Mouse (Mus musculus): ENCODE results near the gene Zer1. TPM values are rescaled to one million over a fixed set of nuclear protein-coding genes. Genes with fewer than 3 reads are reported as not detected.

Zer1 gene
- total RNA-seq, 4 experiments from 2014 or later: 141 to 144 (median 142) TPM

DNA sequence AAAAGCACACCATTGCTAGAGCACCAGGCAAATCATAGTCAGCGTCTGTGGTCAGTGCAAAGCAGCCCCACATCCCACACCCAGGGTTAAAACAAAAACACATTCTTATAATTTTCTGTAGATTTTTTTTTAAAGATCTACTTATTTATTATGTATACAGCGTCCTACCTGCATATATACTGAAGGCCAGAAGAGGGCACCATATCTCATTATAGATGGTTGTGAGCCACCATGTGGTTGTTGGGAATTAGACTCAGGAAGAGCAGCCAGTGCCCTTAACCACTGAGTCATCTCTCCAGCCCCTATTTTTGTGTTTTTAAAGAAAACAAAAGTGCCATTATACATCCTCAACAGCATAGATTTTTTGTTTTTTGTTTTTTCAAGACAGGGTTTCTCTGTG, 4.4 kb upstream of the Zer1 start:
- DNase-seq (ENCODE audit: low spot score in 2 of 2): no peak

DNA sequence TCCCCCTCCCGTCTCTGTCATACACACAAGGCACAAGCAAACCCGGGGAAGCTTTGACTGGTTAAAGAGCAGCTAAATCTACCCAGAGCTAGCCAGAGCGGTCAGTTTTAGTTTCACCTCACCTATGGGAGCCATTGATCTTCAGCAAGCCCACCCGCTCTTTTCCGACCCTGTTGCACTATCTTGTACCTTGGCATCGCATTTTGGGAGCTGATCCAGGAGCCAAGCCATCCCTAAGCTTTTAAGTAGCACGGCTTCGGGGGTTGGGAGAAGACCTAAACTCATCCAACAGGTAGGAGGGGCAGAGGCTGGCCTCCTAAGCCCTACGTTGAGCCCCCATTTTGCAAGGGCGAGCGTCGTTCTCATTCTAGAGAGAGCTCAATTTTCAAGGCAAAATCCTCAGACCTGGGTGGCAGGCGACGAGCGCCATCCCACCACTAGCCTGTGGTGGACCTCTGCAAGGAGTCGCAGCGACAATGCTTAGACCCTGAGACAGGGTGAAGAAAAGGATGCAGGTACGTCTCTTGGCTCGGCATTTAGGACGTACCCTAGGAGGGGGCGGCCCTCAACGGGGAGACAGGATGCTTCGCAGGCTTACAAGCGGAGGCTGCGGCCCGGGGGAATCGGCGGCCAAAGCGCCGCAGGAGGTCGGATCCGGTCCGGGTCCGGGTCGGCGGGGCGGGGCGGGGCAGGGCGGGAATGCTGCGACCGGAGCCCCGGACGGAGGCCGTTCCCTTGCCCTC, 485 bp downstream of the Zer1 start:
- no peak for DNase-seq (ENCODE audit: low spot score in 2 of 2)

- no peak for DNase-seq (ENCODE audit: low spot score in 2 of 2)
These were observed 1.6 kb downstream of the Zer1 start for GRCm38 (mm10) chr2:30122766-30123165.

DNA sequence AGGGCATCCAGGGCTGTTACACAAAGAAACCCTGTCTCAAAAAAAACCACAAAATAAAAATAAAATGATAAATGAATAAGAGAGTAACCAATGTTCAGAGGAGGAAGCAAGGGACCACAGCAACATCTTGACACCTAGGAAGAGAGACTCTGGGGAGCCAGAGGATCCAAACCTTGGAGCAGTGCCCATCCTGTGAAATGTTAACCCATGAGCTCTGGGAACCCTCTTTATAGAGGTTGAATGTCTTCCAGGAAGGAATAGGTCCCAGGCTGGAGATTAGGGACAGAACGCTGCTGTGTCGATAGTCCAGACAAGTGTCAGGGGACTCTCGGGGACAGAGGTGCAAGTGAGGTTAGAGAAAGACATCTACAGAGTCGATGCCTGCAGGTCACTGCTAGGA, 4.1 kb downstream of the Zer1 start:
- DNase-seq (ENCODE audit: low spot score in 2 of 2): no peak

DNA sequence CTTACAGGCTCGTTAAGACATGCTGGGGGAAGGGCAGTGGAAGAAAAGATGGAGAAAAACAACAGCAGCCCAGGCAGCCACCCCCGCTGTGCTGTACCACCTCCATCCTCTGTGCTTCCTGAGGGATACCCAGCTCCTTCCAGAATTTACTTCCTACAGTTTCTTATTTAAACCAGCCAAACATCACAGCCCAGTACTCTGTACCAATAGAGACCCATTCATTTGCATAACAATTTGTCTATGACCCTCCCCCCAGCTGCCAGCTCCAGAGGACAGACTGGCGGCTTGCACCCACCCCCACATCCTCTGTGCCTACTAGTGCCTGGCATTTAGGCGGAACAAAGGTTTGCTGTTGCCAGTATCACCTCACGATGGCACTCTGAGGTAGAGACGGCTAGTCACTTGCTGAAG, 4.7 kb downstream of the Zer1 start:
- DNase-seq (ENCODE audit: low spot score in 2 of 2): peak in 1 of 2 experiments; percentile 87

DNA sequence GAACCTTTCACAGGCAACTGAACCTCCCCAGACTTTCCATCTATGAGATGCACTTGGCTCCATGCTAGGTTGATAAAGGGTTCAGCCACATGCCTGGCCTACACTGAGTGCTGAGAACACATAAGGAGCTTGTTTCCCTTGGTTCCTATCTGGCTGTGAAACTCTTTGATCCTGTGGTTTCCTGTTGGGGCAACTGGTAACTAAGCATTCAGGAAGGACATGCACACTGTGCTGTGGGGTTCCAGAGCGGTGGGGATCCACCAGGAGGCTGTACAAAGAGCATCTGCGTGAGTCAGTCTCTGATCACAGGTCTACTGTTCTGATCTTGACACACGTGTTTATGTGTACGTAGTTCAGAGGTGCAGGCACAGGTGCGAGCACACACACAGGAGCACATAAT, 11.8 kb downstream of the Zer1 start:
- DNase-seq (ENCODE audit: low spot score in 2 of 2): no peak

- no peak for DNase-seq (ENCODE audit: low spot score in 2 of 2)
These were observed 12.9 kb downstream of the Zer1 start for GRCm38 (mm10) chr2:30111500-30111899.

DNA sequence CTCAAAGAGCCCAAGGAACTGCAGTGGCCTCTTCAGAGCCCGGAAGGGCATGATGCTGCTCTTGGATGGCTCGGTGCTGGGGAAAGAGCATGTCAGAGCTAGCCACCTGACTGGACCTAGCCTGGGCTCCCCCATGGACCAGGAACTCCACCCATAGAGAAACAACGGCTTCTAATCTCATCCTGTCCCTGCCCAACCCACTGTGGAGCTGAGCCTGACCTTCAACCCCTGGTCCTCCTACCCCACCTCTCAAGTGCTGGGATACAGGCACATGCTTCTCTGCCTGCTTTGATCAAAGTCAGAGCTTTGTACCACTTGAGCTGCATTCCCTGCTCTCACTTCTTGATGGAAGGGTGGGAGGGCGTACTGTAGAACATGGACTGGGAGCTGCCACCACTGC, 16.1 kb downstream of the Zer1 start:
- DNase-seq (ENCODE audit: low spot score in 2 of 2): no peak

DNA sequence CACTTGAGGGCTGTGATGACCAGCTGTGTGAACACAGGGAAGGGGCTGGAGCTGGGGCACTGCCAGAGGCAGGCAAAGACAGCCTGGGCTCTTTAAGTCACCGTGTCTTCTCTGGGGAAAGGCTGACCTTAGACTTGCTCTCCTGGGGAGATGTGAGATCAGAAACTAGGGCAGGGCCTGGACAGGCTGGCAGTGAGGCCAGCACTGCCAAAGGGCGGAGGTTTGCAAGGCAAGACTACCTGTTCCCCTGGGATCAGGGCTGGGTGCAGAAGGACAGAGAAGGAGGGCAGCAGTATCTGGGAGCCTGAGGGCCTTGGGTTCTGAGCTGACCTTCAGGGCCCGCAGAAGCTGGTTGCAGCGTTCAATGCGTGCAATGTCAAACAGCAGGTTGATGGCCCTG, 16.7 kb downstream of the Zer1 start:
- no peak for DNase-seq (ENCODE audit: low spot score in 2 of 2)

DNA sequence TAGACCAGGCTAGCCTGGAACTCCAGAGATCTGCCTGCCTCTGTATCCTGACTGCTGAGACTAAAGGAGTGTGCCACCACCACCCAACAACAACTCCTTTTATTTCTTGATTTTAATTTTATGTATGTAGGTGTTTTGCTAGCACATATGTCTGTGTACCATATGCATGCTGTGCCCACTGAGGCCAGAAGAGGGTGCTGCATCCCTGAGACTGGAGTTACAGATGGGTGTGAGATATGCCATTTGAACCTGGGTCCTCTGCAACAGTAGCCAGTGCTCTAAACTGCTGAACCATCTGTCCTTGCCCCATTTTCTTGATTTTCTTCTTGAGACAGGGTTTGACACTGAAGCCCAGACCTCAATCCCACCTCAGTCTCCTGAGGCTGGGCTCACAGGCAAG, 18.0 kb downstream of the Zer1 start:
- no peak for DNase-seq (ENCODE audit: low spot score in 2 of 2)

DNA sequence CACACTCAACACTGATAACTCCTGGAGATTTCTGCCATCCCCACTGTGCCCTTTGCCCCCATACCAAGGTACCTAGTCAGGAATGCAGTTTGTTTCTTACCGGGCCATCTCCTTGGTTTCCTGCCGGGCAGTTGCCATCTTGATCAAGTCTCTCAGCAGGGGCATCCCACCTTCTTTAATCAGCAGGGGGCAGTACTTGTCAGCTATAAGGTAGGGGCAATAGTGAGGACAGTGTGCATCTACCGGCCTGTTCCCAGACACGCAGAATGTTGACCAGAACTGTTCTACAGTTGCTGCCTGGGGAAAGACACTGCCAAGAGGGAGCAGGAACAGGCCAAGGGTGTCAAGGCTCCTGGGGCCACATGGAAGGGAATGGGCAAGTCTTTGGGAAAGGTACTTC, 24.2 kb downstream of the Zer1 start:
- DNase-seq (ENCODE audit: low spot score in 2 of 2): no peak

DNA sequence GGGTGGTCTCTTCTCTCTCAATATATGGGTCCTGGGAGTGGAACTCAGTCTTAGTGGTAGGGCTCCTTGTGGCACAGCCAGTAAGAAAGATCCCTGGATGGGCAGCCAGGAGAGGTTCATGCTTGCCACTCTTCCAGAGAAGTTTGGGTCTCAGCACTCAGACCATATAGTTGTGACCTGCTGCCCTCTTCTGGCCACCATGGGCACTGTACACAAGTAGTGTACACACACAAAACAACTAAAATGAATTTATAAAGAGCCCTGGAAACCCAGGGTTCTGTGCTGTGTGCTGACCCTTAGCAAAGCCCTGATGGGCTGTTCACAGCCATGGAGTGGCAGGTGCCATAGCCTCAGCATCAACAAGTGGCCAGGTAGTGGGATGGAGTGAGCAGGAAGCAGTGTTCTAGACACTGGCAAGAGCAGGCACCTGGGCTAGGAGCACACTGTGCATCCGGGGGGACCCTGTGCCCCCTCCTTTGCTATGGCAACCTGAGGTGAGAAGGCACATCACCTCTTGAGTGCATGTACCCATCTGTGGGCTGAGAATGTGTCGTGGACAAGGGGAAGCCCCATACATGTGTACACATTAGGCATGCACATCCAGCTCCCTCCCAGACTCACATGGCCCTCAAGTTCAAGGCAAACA, 28.4 kb downstream of the Zer1 start:
- no peak for DNase-seq (ENCODE audit: low spot score in 2 of 2)

GRCm38 (mm10) chr2:30094208-30094588, 30.2 kb downstream of the Zer1 start:
- no peak for DNase-seq (ENCODE audit: low spot score in 2 of 2)

DNA sequence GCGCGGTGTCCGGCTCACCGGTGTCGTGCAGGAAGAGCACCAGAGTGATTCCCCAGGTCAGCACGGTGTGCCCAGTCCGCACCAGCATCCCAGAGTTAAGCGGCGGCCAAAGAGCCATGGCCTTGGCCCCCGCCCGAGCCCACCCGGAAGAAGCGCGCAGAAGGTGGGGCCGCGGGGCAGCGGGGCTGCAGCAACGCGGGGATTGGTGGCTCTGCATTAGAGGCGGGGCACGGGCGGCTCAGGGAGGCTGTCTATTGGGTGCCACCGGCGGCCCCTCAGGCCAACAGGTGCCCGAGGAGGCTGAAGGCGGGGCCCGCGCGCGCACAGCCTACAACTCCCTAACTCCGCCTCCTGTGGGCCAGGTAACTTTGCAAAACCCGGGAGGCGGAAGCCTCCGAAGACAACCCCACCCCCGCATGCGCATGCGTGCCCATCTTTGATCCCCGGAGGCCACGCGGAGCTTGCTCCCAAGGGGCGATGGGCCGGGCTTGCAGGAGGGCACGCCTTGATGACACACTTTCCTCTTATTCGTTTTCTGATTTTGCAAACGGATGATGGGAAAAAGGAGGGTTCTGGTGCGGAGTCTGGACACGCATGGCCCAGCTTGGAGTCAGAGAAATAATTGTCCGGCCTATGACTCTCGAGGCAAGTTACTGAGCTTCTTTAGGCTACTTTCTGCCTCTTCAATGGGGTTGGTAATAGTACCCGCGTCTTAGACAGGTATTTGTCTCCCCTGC, 30.7 kb downstream of the Zer1 start, which contains the start of gene Zdhhc12:
Gene Zdhhc12, minus strand, starts transcription at position 178 of the 737 bp plus-strand sequence.
- DNase-seq (ENCODE audit: low spot score in 2 of 2): peak; percentile 80 to 94

GRCm38 (mm10) chr2:30092280-30092918, 32.0 kb downstream of the Zer1 start:
- no peak for DNase-seq (ENCODE audit: low spot score in 2 of 2)

GRCm38 (mm10) chr2:30091521-30091920, 32.9 kb downstream of the Zer1 start:
- DNase-seq (ENCODE audit: low spot score in 2 of 2): no peak

GRCm38 (mm10) chr2:30087310-30087709, 37.1 kb downstream of the Zer1 start:
- DNase-seq (ENCODE audit: low spot score in 2 of 2): no peak

- no peak for DNase-seq (ENCODE audit: low spot score in 2 of 2)
These were observed 39.8 kb downstream of the Zer1 start for GRCm38 (mm10) chr2:30084632-30085031.

GRCm38 (mm10) chr2:30084113-30084512, 40.3 kb downstream of the Zer1 start:
- no peak for DNase-seq (ENCODE audit: low spot score in 2 of 2)

DNA sequence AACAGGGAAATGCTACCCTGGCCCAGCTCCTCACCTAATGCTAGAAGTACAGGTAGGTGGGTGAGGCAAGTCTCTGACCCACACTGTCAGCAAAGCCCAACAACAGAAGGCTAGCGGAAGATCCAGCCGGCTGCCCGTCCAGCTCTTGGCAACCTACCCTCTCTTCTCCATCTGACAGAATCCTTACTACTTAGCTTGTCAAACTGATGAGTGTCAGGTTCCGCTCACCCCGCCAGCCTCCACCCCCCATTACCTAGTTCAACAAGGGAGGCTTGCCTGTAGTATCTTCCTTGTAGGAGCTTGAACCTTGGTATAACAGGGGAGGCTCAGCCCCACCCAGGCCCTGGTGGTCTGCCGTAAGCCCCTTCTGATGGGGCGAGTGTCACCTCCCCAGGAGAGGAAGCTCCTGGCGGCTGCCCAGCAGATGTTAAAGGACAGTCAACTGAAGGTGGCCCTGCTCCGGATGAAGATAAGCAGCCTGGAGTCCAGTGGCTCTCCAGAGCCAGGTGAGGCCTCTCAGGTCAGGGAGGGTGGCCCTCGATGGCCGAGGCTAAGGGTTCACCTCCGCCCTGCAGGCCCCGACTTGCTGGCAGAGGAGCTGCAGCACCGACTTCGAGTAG, 44.1 kb downstream of the Zer1 start:
- DNase-seq (ENCODE audit: low spot score in 2 of 2): no peak

DNA sequence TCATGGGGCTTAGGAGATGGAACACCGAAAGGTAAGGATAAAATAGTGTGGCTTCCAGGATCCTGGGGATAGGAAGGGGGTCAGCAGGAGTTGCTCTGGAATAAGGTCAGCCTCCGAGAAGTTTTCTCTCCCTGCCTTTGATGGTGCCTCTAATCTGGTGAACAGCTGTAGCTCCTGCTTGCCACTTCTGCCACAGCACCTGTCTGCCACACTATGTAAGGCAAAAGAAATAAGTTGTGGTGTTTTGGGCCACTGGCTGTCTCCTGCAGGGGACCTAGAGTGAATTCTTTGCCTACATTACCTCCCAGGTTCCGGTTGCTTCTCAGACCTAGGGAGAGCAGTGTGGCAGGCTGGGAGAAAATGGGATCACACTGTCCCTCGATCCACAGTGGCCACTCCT, 45.6 kb downstream of the Zer1 start:
- no peak for DNase-seq (ENCODE audit: low spot score in 2 of 2)

GRCm38 (mm10) chr2:30078349-30078712, 46.1 kb downstream of the Zer1 start:
- no peak for DNase-seq (ENCODE audit: low spot score in 2 of 2)

Measured in left cerebral cortex, adult 8-10 months (tissue).